8 mouse cellular contexts compared by ENCODE assay signal in genomic region chr8:70539077-70539813, GRCm38 (mm10). TPM values are rescaled to one million over a fixed set of nuclear protein-coding genes. Genes with fewer than 3 reads are reported as not detected.
DNase-seq lines count a peak whose midpoint lies in the region; ATAC-seq lines count a peak whose summit lies in the region.

Ell (plus strand) TSS chr8:70539457.

- ATAC-seq in megakaryocyte progenitor cell, adult 5-6 weeks (replicated peaks; ENCODE audit: poor library complexity) = peak; percentile 67

- DNase-seq in adipocyte (ENCODE audit: low spot score) = peak; percentile 100
- peak; percentile 99 for DNase-seq in embryo, embryonic 10 days (ENCODE audit: low spot score)
- peak; percentile 99 for DNase-seq in gastrocnemius, postnatal 10 days
- peak; percentile 100 for DNase-seq in induced T-regulatory cell, adult 2 months (ENCODE audit: low read depth)
- DNase-seq in left cerebral cortex, adult 9 months (ENCODE audit: low spot score in 2 of 2) = peak; percentile 99 to 100
- DNase-seq in right cerebral cortex, postnatal 14 days = peak; percentile 99
- peak; percentile 99 to 100 for DNase-seq in urinary bladder, postnatal 36 days (ENCODE audit: low spot score in 2 of 2)

RNA-seq across cellular contexts. Expression of gene Ell, which starts in this region (rescaled TPM):
- 10 to 100 TPM; 12.7 to 19.8 TPM for total RNA-seq in gastrocnemius, postnatal 10 days (2021)
- total RNA-seq in megakaryocyte progenitor cell, adult 5-6 weeks (2015) = 8.5 and 8.7 TPM in 2 replicates
- total RNA-seq in megakaryocyte progenitor cell, adult 5-6 weeks (2017) = 9.1 and 9.5 TPM in 2 replicates

Comparison
In these comparisons a context has a peak if more than half of its experiments do, and no peak if none do; other contexts are left out.
1. Peak in every context shown above with its lines: DNase-seq and ATAC-seq.